Mouse (Mus musculus): ENCODE results near the gene Letmd1. TPM values are rescaled to one million over a fixed set of nuclear protein-coding genes. Genes with fewer than 3 reads are reported as not detected.
A peak's percentile ranks its signal among the peaks of the same experiment; 100 is the strongest.
"Not testable (repeated sequence)": the region's sequence is repeated elsewhere in the genome, so short reads cannot be mapped to it uniquely, and the experiment has no call there.

Letmd1 gene
- total RNA-seq, 2 experiments from 2014 or later, result 4.5 to 8.8 TPM

- ATAC-seq (replicated peaks; ENCODE audit: low FRiP score, poor library complexity, severe bottlenecking), result no peak
Measured at GRCm38 (mm10) chr15:100489263-100489662, 20.4 kb downstream of the Letmd1 start.

- no peak for ATAC-seq (replicated peaks; ENCODE audit: low FRiP score, poor library complexity, severe bottlenecking)
Measured at GRCm38 (mm10) chr15:100491966-100492365, 23.1 kb downstream of the Letmd1 start.

GRCm38 (mm10) chr15:100494647-100495046, 25.8 kb downstream of the Letmd1 start:
- no peak for ATAC-seq (replicated peaks; ENCODE audit: low FRiP score, poor library complexity, severe bottlenecking)

- peak; percentile 88 for ATAC-seq (replicated peaks; ENCODE audit: low FRiP score, poor library complexity, severe bottlenecking)
Measured at GRCm38 (mm10) chr15:100495102-100495501, 26.3 kb downstream of the Letmd1 start, which contains the start of gene Csrnp2. Gene Csrnp2, minus strand, starts transcription at chr15:100495488.

GRCm38 (mm10) chr15:100499506-100499905, 30.7 kb downstream of the Letmd1 start:
- ATAC-seq (replicated peaks; ENCODE audit: low FRiP score, poor library complexity, severe bottlenecking), result not testable (repeated sequence)

- no peak for ATAC-seq (replicated peaks; ENCODE audit: low FRiP score, poor library complexity, severe bottlenecking)
Measured at GRCm38 (mm10) chr15:100508454-100509167, 39.8 kb downstream of the Letmd1 start.

- no peak for ATAC-seq (replicated peaks; ENCODE audit: low FRiP score, poor library complexity, severe bottlenecking)
Measured at GRCm38 (mm10) chr15:100510072-100510471, 41.2 kb downstream of the Letmd1 start.

GRCm38 (mm10) chr15:100513387-100513786, 44.6 kb downstream of the Letmd1 start:
- ATAC-seq (replicated peaks; ENCODE audit: low FRiP score, poor library complexity, severe bottlenecking), result no peak

GRCm38 (mm10) chr15:100515121-100515520, 46.3 kb downstream of the Letmd1 start:
- ATAC-seq (replicated peaks; ENCODE audit: low FRiP score, poor library complexity, severe bottlenecking), result no peak

- ATAC-seq (replicated peaks; ENCODE audit: low FRiP score, poor library complexity, severe bottlenecking), result no peak
Measured at GRCm38 (mm10) chr15:100520306-100520705, 51.5 kb downstream of the Letmd1 start.

GRCm38 (mm10) chr15:100525405-100525804, 56.6 kb downstream of the Letmd1 start:
- no peak for ATAC-seq (replicated peaks; ENCODE audit: low FRiP score, poor library complexity, severe bottlenecking)

GRCm38 (mm10) chr15:100527900-100528299, 59.1 kb downstream of the Letmd1 start:
- no peak for ATAC-seq (replicated peaks; ENCODE audit: low FRiP score, poor library complexity, severe bottlenecking)

Other genes with a start within 250 kb of the Letmd1 start
- gene Atf1, start 241.2 kb upstream of the Letmd1 start, total RNA-seq (2015; ENCODE audit: low replicate concordance), result 101 and 105 TPM in 2 replicates
- gene Atf1, start 241.2 kb upstream of the Letmd1 start, total RNA-seq (2017; ENCODE audit: low replicate concordance), result 120 and 131 TPM in 2 replicates
- gene Tmprss12, start 188.2 kb upstream of the Letmd1 start, total RNA-seq (2015; ENCODE audit: low replicate concordance), result not detected in 2 replicates
- gene Tmprss12, start 188.2 kb upstream of the Letmd1 start, total RNA-seq (2017; ENCODE audit: low replicate concordance), result not detected in 2 replicates
- 36.4 and 54.1 TPM in 2 replicates for gene Mettl7a1, start 164.9 kb upstream of the Letmd1 start, total RNA-seq (2015; ENCODE audit: low replicate concordance)
- gene Mettl7a1, start 164.9 kb upstream of the Letmd1 start, total RNA-seq (2017; ENCODE audit: low replicate concordance), result 117 and 127 TPM in 2 replicates
- gene Mettl7a3, start 134.1 kb upstream of the Letmd1 start, total RNA-seq (2015; ENCODE audit: low replicate concordance), result not detected in 2 replicates
- not detected in 2 replicates for gene Mettl7a3, start 134.1 kb upstream of the Letmd1 start, total RNA-seq (2017; ENCODE audit: low replicate concordance)
- not detected in 2 replicates for gene Methig1, start 115.9 kb upstream of the Letmd1 start, total RNA-seq (2015; ENCODE audit: low replicate concordance)
- gene Methig1, start 115.9 kb upstream of the Letmd1 start, total RNA-seq (2017; ENCODE audit: low replicate concordance), result 0.91 TPM in 1 of 2 replicates, not detected in the other
- gene Mettl7a2, start 115.8 kb upstream of the Letmd1 start, total RNA-seq (2015; ENCODE audit: low replicate concordance), result not detected in 2 replicates
- gene Mettl7a2, start 115.8 kb upstream of the Letmd1 start, total RNA-seq (2017; ENCODE audit: low replicate concordance), result not detected in 2 replicates
- gene Higd1c, start 104.5 kb upstream of the Letmd1 start, total RNA-seq (2015; ENCODE audit: low replicate concordance), result not detected in 2 replicates
- not detected in 2 replicates for gene Higd1c, start 104.5 kb upstream of the Letmd1 start, total RNA-seq (2017; ENCODE audit: low replicate concordance)
- not detected in 2 replicates for gene Gm5475, start 46.9 kb upstream of the Letmd1 start, total RNA-seq (2015; ENCODE audit: low replicate concordance)
- gene Gm5475, start 46.9 kb upstream of the Letmd1 start, total RNA-seq (2017; ENCODE audit: low replicate concordance), result 0.51 TPM in 1 of 2 replicates, not detected in the other
- 119 and 142 TPM in 2 replicates for gene Slc11a2, start 44.0 kb upstream of the Letmd1 start, total RNA-seq (2015; ENCODE audit: low replicate concordance)
- 109 and 145 TPM in 2 replicates for gene Slc11a2, start 44.0 kb upstream of the Letmd1 start, total RNA-seq (2017; ENCODE audit: low replicate concordance)
- not detected in 2 replicates for gene Csrnp2, start 26.5 kb downstream of the Letmd1 start, total RNA-seq (2015; ENCODE audit: low replicate concordance)
- 0.26 TPM in 1 of 2 replicates, not detected in the other for gene Csrnp2, start 26.5 kb downstream of the Letmd1 start, total RNA-seq (2017; ENCODE audit: low replicate concordance)
- 5.0 and 17.7 TPM in 2 replicates for gene Tfcp2, start 83.0 kb downstream of the Letmd1 start, total RNA-seq (2015; ENCODE audit: low replicate concordance)
- 17.1 and 21.6 TPM in 2 replicates for gene Tfcp2, start 83.0 kb downstream of the Letmd1 start, total RNA-seq (2017; ENCODE audit: low replicate concordance)
- 3.2 and 4.6 TPM in 2 replicates for gene Pou6f1, start 131.0 kb downstream of the Letmd1 start, total RNA-seq (2015; ENCODE audit: low replicate concordance)
- gene Pou6f1, start 131.0 kb downstream of the Letmd1 start, total RNA-seq (2017; ENCODE audit: low replicate concordance), result 1.7 TPM in 1 of 2 replicates, not detected in the other
- gene Dazap2, start 146.3 kb downstream of the Letmd1 start, total RNA-seq (2015; ENCODE audit: low replicate concordance), result 203 and 210 TPM in 2 replicates
- gene Dazap2, start 146.3 kb downstream of the Letmd1 start, total RNA-seq (2017; ENCODE audit: low replicate concordance), result 79.8 and 101 TPM in 2 replicates
- gene Smagp, start 167.9 kb downstream of the Letmd1 start, total RNA-seq (2015; ENCODE audit: low replicate concordance), result 3.6 TPM in 1 of 2 replicates, not detected in the other
- gene Smagp, start 167.9 kb downstream of the Letmd1 start, total RNA-seq (2017; ENCODE audit: low replicate concordance), result 2.6 TPM in 1 of 2 replicates, not detected in the other
- 29.8 and 50.5 TPM in 2 replicates for gene Bin2, start 200.5 kb downstream of the Letmd1 start, total RNA-seq (2015; ENCODE audit: low replicate concordance)
- 18.3 and 37.0 TPM in 2 replicates for gene Bin2, start 200.5 kb downstream of the Letmd1 start, total RNA-seq (2017; ENCODE audit: low replicate concordance)
- gene Cela1, start 218.9 kb downstream of the Letmd1 start, total RNA-seq (2015; ENCODE audit: low replicate concordance), result 56.2 and 77.8 TPM in 2 replicates
- gene Cela1, start 218.9 kb downstream of the Letmd1 start, total RNA-seq (2017; ENCODE audit: low replicate concordance), result 26.6 and 30.5 TPM in 2 replicates

Data from erythroid progenitor cell, adult 5-6 weeks (primary cell).